Mouse (Mus musculus) liver, postnatal 0 days (tissue): ENCODE results near the gene Vti1a. TPM values are rescaled to one million over a fixed set of nuclear protein-coding genes. Genes with fewer than 3 reads are reported as not detected.

Experiments used
- ATAC-seq: fragments of 200-750 bp; cut with Nextera tagmentation; 2 replicates; pipeline ENCODE4 v1.8.0; 2017; ENCODE audit warnings: mild to moderate bottlenecking, moderate library complexity
- DNase-seq: peaks from one replicate; pipeline ENCODE4 v3.0.0-alpha.2; 2016
- H3K27ac ChIP-seq: fragments of 300-500 bp; sonication (generic); 2 replicates; pipeline ENCODE4 v1.5.1; 2014; ENCODE audit warnings: antibody characterized with exemption, moderate library complexity, mild to moderate bottlenecking, low read depth
- H3K27me3 ChIP-seq: fragments of 300-500 bp; sonication (generic); 2 replicates; pipeline ENCODE4 v1.6.1; 2014; ENCODE audit warnings: low read length, control low read depth, mixed read lengths; ENCODE audit not compliant: insufficient read depth
- H3K36me3 ChIP-seq: fragments of 300-500 bp; sonication (generic); replicated peaks from 2 replicates; pipeline ENCODE4 v1.6.1; 2014; ENCODE audit warnings: mild to moderate bottlenecking, control low read depth, low read length, moderate library complexity, mixed read lengths; ENCODE audit not compliant: insufficient read depth
- H3K4me1 ChIP-seq: fragments of 300-500 bp; sonication (generic); 2 replicates; pipeline ENCODE4 v1.6.1; 2014; ENCODE audit warnings: antibody characterized with exemption, mild to moderate bottlenecking, control low read depth; ENCODE audit not compliant: insufficient read depth
- H3K4me2 ChIP-seq: fragments of 300-500 bp; sonication (generic); 2 replicates; pipeline ENCODE4 v1.6.1; 2014; ENCODE audit warnings: low read depth, mild to moderate bottlenecking, low read length, moderate library complexity, mixed read lengths
- H3K4me3 ChIP-seq: fragments of 300-500 bp; sonication (generic); 2 replicates; pipeline ENCODE4 v1.5.1; 2014; ENCODE audit warnings: low read depth, low read length
- H3K9ac ChIP-seq: fragments of 300-500 bp; sonication (generic); replicated peaks from 2 replicates; pipeline ENCODE4 v1.6.1; 2014; ENCODE audit warnings: mild to moderate bottlenecking, moderate library complexity
- H3K9me3 ChIP-seq: fragments of 300-500 bp; sonication (generic); 2 replicates; pipeline ENCODE4 v1.6.1; 2016; ENCODE audit warnings: mild to moderate bottlenecking, control low read depth, low read length, mixed read lengths
- CTCF ChIP-seq: sonication (generic); IDR thresholded peaks from 2 replicates; pipeline ENCODE4 v1.5.1; 2016; ENCODE audit warnings: antibody characterized with exemption, low read depth
- EP300 ChIP-seq: IDR thresholded peaks from 2 replicates; pipeline ENCODE4 v1.6.1; 2016; ENCODE audit warnings: antibody characterized with exemption, low read depth, mild to moderate bottlenecking
- WGBS: fragments of 180-500 bp; shearing (Covaris S2); extraction: QIAGEN DNeasy Blood & Tissue Kit; methylation state at CpG from one replicate; pipeline ENCODE4 v1.1.7; 2014; ENCODE audit not compliant: insufficient replicate concordance; 5-methylcytosine and 5-hydroxymethylcytosine counted together
- polyA plus RNA-seq: library from polyadenylated mRNA; unstranded; fragments of >200 nt; fragmentation: Nextera tagmentation; extraction: Ambion mirVana; gene quantifications from 2 replicates; pipeline ENCODE4 v1.2.1, GENCODE M21; 2015

Vti1a gene
- polyA plus RNA-seq, 1 experiment from 2014 or later = 10.5 TPM

DNA sequence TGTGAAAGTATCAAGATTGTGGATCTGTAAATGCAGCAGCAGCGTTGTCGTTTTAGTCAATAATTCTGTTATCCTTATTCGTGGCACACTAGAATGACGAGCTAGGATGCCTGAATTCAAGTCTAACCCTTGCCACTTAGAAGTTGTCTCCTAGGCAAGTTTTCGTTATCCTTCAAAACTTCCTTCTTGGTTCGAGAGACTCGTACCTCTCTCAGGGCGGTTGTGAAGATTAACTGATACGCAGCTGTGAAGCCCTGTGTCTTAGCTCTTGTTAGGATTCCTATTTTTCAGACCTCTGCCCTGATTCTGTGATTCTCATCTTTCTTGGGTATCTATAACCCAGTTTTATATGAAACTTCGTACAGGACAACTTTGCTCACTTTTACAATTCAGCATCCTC lies 806 bp downstream of the Vti1a start:
- Histone ChIP-seq H3K9me3 (no peaks in the 10 kb centered on the region), H3K36me3 (peaks cover 9% of the 10 kb centered on the region), H3K9ac (peak overlapping the region; percentile 77), H3K4me2 (peak overlapping the region; percentile 84), H3K4me3 (peak overlapping the region; percentile 92), H3K27ac (no peak overlapping the region), H3K27me3 (no peaks in the 10 kb centered on the region), H3K4me1 (peaks cover 20% of the 10 kb centered on the region; the same call in 1 of the 2 replicates)
- TF ChIP-seq EP300 (no peak), CTCF (no peak)
- whole genome bisulfite sequencing = 30% methylated on average over 10 of the region's 10 CpGs
- ATAC-seq (no peak), DNase-seq (no peak)

DNA sequence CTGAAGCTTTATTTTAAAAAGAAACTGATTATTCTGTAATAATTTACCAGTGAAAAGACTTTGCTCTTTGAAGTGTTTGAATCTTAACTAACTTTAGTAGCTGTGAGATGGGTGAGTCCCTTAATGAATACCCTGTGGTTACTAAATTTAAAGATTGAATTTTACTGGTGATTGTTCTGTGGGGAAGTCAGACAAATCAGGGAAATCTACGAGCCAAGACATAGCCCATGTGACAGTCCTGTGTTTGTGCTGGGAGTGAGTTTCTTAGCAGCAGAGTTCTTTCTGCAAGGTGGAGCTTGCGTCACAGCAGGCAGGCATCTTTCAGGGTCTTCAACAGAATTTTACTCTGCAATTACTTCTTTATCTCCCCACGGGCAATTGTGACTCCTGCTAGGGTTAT lies 2.9 kb downstream of the Vti1a start:
- peaks cover 17% of the 10 kb centered on the region for H3K36me3 ChIP-seq
- H3K27me3 ChIP-seq = no peaks in the 10 kb centered on the region
- no peak overlapping the region for H3K4me2 ChIP-seq
- H3K9ac ChIP-seq = no peak overlapping the region
- H3K4me3 ChIP-seq = no peak overlapping the region
- WGBS = 59% methylated on average over 3 of the region's 3 CpGs
- no peaks in the 10 kb centered on the region for H3K9me3 ChIP-seq
- ATAC-seq (no peak), DNase-seq (no peak)
- no peak overlapping the region for H3K27ac ChIP-seq
- TF ChIP-seq CTCF = no peak
- TF ChIP-seq EP300 = no peak
- H3K4me1 ChIP-seq = peaks cover 14% of the 10 kb centered on the region; the same call in 1 of the 2 replicates

DNA sequence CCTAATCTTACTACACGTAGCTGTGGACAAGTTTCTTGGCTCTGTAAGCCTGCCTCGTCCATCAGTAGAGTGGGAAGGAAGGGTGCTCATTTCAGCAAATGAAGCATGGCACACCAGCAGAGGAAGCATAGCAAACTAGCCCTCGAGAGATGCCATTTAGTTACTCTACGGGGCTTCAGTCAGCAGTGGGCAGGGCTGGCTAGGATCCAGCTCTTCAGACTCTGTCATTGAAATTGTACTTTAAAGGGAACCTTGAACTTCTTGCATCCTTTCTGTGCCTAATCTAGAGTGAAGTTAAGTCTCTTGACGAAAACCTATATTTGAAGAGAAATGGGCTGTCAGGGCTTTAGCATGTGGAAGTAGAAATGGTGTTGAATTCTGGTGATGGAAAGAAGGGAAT lies 3.4 kb downstream of the Vti1a start:
- Histone ChIP-seq H3K4me3 (no peak overlapping the region), H3K36me3 (peaks cover 20% of the 10 kb centered on the region), H3K9me3 (no peaks in the 10 kb centered on the region), H3K27me3 (no peaks in the 10 kb centered on the region), H3K4me2 (no peak overlapping the region), H3K4me1 (peaks cover 13% of the 10 kb centered on the region; the same call in 1 of the 2 replicates), H3K9ac (no peak overlapping the region), H3K27ac (no peak overlapping the region)
- ATAC-seq (no peak), DNase-seq (no peak)
- WGBS = 69% methylated on average over 5 of the region's 5 CpGs
- no peak for TF ChIP-seq CTCF
- no peak for TF ChIP-seq EP300

DNA sequence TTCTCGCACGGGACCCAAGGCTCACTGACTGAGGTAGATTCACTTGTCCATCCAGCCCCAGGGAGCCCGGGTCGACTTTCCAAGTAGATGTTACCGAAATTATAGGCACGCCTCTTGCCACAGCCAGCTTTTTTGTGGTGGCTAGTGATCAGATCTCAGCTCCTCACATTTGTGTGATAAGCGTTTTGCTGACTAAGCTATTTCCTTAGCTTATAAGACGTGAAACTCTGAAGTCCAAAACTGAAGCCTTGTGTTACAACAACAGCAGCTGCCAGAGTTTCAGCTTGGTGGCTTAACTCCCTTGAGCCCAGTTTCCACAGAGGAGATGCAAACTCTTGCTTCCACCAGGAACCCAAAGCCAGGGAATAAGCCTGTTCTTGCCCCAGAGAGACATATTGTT lies 6.5 kb downstream of the Vti1a start:
- DNase-seq = no peak
- Histone ChIP-seq H3K9ac (no peak overlapping the region), H3K9me3 (no peaks in the 10 kb centered on the region), H3K4me3 (no peak overlapping the region), H3K27ac (no peak overlapping the region), H3K36me3 (peaks cover 23% of the 10 kb centered on the region), H3K27me3 (no peaks in the 10 kb centered on the region), H3K4me1 (peaks cover 2% of the 10 kb centered on the region; the same call in 1 of the 2 replicates), H3K4me2 (no peak overlapping the region)
- ATAC-seq = no peak
- WGBS = 89% methylated on average over 8 of the region's 8 CpGs
- no peak for TF ChIP-seq CTCF
- TF ChIP-seq EP300 = no peak

DNA sequence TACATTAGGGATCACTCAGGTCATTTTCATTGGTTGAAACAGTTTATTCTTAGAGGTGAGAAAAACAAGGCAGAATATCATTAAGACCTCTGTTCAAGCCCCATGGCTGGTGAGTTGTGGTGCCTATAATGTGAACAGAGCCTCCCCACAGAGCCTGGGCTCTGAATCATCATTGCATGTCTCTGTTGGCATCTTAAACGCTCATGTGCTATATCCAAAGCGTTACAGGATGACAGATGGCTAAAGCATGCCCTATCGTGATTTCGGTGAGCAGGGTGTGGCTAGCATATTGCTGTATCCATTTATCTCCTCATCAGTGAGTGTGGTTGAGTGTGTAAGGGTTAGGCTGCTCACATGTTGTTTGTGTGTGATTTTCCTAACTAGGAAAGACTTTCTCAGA lies 11.4 kb downstream of the Vti1a start:
- H3K36me3 ChIP-seq = peaks cover 46% of the 10 kb centered on the region
- ATAC-seq (no peak), DNase-seq (no peak)
- no peaks in the 10 kb centered on the region for H3K27me3 ChIP-seq
- no peaks in the 10 kb centered on the region for H3K9me3 ChIP-seq
- no peak overlapping the region for H3K4me3 ChIP-seq
- TF ChIP-seq CTCF = no peak
- TF ChIP-seq EP300 = no peak
- no peak overlapping the region for H3K27ac ChIP-seq
- whole genome bisulfite sequencing = 70% methylated on average over 4 of the region's 4 CpGs
- H3K9ac ChIP-seq = no peak overlapping the region
- H3K4me2 ChIP-seq = no peak overlapping the region
- H3K4me1 ChIP-seq = no peaks in the 10 kb centered on the region

DNA sequence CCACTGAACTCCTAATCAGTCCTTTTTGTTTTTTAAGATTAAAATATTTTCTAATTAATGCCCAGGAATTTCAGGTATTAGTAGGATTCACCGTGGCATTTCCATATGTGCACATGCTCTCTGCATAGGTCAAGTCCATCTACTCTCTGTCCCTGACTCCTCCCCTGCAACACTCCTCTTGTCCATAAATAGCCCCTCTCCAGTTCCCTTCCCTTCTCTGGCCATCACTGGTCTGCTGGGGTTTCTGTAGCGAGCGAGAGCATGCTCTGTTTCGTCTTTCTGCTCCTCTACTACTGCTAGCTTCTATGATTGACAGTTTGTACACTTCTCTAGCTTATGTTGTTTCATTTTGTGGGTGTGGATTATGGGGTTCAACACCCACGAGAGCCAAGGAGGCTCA lies 15.7 kb downstream of the Vti1a start:
- no peak for DNase-seq
- Histone ChIP-seq H3K4me3 (no peak overlapping the region), H3K36me3 (peaks cover 29% of the 10 kb centered on the region), H3K4me1 (no peaks in the 10 kb centered on the region), H3K9me3 (no peaks in the 10 kb centered on the region), H3K9ac (no peak overlapping the region), H3K27ac (no peak overlapping the region), H3K4me2 (no peak overlapping the region), H3K27me3 (no peaks in the 10 kb centered on the region)
- no peak for TF ChIP-seq CTCF
- no peak for TF ChIP-seq EP300
- WGBS = 83% methylated on average over 5 of the region's 5 CpGs
- ATAC-seq = no peak
